Mouse (Mus musculus): ENCODE data around the gene Taf4. TPM values are rescaled to one million over a fixed set of nuclear protein-coding genes. Genes with fewer than 3 reads are reported as not detected.

Gene Taf4
- total RNA-seq, 2 experiments from 2014 or later: 24.5 to 27.9 TPM

DNA sequence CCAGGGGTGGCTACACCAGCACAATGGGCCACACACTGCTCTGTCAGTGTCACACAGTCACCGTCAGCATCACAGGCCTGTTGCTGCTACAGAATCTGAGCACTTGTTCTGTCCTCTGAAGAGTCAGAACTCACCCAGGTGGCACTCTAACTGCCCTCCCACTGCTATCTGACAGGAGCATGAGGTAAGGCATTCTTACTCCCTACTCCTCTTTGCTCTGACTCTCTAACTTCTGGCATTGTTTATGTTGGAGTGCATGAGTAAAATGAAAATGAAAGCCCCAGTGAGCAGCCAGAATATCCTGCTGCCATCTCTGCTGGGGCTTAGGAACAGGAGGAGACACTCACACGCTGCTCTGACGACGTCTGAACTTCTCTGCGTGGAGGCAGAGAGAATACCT lies 28.8 kb downstream of the Taf4 start:
- intact Hi-C loops (cut with DNase I): no loop called here
- DNase-seq: no peak

DNA sequence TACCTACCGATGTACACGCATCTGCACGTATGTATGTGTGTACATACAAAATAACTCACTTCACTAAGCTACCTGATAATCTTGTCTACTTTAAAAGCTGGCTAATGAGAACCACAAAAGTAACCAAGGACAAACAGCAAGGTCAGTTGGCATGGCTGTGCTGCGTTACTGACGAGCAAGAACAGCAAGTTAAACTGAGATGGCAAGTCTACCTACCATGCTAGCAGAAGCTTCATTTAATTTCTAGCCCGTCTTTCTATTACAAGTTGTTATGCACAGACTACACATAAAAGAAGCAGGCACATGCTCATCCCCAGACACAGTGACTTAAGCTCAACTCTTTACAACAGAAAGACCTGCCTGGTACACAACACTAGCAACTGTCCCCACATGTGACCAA lies 29.9 kb downstream of the Taf4 start:
- no peak for DNase-seq
- intact Hi-C loops (cut with DNase I): no loop called here

DNA sequence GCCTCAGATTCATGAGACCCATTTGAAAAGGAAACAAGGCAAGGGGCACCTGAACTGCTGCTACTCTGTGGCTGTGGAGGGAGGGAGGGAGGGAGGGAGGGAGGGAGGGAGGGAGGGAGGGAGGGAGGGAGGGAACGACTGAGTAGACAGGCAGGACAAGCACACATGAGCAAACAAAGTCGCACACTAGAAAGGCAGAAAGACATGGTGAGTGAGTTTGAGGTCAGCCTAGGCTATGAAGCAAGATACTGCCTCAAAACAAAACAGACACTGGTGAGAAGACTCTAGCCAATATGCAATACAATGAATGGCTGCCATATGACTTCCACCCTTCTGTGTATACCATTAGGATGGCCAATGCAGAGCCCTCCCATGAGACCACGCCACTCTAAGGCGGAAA lies 31.4 kb downstream of the Taf4 start:
- intact Hi-C loops (cut with DNase I): no loop called here
- DNase-seq: no peak

DNA sequence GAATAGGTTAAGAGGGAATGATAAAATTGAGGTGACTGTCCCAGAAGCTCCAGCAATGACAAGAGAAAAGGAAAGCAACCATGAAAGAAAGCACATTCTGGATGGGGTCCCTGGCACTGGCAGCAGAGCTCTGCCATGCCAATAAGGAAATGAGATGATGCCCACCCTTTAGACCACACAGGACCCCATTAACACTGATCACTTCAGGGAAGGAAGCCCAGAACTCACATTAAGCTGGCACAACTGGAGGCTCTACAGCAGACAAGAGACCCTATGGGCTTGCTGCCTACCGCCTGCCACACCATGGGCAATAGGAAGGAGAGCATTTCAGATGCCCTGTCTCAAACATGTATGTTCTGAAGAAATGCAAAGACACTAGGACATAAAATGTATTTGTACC lies 34.8 kb downstream of the Taf4 start:
- DNase-seq: peak; percentile 76
- intact Hi-C loops (cut with DNase I): no loop called here

DNA sequence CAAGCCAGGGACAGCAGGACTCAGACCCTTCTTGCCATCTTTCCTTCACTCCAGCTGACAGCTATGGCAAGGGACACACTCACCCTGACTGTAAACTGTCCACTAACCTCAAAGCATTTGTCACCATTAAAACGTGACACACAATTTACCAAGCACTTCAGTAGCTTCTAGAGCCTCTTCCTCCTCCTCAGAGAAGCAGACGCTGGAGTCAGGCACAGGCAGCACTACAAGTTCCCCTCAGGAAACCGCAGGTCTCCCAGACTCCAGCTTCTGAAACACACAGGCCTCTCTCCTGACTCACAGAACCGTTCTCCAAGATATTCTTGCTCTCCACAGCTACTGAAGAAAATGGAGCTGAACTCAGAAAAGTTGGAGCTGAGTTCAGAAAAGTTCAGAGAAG lies 39.4 kb downstream of the Taf4 start:
- intact Hi-C loops (cut with DNase I): no loop called here
- DNase-seq: no peak

DNA sequence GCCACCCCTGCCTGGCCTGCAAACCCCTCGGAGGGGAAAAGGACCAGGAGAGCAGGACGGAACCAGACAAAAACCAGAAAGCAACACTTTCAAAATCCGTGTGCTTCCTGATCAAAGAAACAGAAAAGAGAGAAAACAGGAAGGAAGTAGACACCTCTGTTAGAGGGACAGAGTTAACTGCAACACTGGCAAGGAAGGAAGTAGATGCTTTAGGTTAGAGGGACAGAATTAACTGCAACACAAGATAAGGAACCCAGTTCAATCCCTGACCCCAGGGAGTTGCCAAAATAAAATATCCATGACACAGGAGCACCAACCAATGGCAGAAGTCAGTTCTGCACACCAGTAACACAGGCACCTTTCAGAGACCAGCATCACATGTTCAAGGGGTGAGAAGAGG lies 42.3 kb downstream of the Taf4 start:
- DNase-seq: no peak
- intact Hi-C loops (cut with DNase I): no loop called here

DNA sequence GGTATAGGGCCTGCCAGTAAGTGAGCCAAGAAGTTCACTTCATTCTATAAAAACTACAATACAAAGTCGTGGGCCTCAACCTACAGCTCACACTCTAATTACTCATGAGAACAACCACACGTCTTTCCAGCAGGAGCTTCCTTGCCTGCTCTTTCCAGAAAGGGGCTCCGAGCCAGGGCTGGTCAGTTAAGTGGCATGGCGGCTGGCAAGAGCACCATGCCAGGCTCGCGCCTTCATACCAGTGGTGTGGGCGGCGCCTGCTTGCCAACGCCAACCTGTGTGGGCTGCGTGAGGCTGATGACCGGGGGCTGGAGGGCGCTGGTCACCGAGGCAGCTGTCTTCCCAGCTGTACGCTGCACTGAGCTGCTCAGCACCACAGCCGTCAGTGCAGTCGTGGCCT lies 44.7 kb downstream of the Taf4 start:
- peak; percentile 56 for DNase-seq
- intact Hi-C loops (cut with DNase I): no loop called here

DNA sequence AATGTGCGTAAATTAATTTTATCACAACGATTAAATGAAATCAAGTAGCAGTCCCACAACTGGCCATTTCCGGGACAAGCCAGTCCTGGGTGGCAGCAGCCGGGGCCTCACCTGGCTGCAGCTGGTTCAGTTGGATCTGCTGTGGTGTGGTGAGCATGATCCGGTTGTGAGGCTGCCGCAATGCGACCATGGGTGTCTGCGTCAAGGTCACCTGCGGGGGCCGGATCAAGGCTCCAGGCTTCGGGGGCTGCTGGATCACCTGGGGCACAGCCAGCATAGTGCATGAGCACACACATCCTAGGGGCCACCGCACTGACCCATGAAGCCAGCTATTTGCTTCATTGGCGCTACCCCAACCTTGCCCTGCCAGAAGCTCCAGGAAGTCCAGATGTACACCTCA lies 47.3 kb downstream of the Taf4 start:
- DNase-seq: no peak
- intact Hi-C loops (cut with DNase I): no loop called here

DNA sequence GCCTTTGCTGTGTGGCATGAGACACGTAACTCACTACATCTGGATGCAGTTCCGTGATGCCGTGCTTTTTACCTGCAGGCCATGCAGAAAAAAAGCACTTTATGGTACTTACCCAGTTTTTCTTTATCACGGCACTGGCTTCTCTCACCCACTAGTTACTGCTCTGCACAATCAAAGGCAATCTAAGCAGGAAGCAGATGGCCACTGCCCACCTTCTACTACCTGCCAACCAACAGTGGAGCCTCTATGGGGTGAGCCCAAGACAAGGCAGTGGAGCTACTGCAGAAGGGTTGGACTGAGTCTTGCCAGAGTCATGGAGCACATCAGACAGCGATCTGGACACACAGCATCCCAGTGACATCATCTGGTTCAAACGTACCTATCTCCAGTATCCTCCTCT lies 52.4 kb downstream of the Taf4 start:
- intact Hi-C loops (cut with DNase I): no loop called here
- no peak for DNase-seq

DNA sequence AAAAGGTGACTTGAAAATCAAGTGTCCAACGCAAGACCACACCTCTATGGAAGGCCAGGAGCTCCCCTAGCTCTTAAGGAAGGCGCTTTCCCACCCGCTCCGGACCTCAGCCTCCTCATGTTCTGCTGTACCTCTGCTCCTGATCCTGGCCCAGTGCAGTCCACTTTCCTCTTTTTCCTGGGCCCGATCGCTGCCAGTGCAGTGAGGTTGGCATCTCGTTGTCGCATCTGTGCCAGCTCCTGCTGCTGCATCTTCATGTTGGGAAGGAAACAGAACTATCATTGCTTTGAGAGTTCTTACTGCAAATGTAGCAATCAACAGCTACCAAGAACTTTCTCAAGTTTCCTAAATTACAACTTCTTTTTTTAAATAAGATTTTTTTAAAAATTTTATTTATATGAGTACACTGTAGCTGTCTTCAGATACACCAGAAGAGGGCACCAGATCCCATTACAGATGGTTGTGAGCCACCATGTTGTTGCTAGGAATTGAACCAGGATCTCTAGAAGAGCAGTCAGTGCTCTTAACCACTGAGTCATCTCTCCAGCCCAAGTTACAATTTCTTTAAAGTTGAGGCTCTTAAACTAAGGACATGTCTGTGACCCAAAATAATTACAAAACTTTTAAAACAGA lies 55.3 kb downstream of the Taf4 start:
- intact Hi-C loops (cut with DNase I): no loop called here
- peak; percentile 59 for DNase-seq

DNA sequence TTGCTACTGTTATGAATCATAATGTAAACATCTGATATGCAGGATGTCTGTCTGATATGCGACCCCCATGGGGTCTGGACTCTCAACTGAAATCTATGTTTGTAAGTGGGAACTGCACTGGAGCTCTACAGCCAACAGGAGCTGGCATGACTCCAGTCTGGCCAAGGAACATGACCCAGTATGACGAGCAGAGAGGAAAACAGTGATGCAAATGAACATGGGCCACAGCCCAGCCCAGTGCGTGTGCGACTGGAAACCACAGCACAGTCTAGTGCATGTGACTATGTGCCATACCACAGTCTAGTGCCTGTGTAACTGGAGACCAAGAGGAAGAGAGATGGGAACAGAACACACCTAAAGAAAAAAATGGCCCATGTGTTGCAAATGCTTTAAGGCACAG lies 56.4 kb downstream of the Taf4 start:
- DNase-seq: no peak
- intact Hi-C loops (cut with DNase I): no loop called here

DNA sequence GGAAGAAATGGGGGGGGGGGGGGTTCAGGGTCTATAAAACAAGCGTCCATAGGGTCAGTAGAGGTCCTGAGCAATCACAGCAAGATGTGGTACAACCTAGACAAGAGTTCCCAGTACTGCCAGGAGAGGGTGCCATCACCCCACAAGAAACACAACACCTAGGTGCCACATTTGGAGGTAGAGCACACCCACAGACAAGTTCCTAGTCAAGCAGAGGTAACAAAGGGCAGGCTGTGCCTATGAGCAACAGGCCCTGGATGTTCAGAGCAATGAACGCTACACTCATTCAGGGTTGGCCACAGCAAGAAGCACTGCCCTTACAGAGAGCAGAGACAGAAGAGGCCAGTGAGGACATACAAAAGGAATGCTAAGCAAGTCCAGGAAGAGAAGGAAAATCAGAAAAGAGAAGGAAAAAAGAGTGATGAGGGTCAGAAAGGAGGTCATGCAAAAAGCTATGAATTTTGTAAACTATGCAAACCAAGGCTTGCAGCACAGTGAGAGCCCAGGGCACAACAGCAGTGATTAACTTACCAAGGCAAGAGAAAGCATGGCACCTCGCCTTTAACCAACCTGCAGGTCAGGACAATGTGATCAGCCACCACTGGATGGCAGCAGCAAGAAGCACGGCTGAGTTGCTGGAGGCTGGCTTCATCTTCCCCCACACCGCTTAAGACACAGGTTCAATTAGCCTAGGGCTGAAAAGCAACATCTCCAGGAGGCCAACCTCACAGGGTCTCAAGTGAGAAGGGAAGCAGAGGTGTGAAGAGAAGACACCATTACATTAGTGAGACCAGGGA lies 59.4 kb downstream of the Taf4 start:
- peak; percentile 73 for DNase-seq
- intact Hi-C loops (cut with DNase I): loop anchor here (5.0 kb wide), 3 partner anchors 55 to 125 kb away; partner anchors contain the start of genes Psma7 and Ss18l1

DNA sequence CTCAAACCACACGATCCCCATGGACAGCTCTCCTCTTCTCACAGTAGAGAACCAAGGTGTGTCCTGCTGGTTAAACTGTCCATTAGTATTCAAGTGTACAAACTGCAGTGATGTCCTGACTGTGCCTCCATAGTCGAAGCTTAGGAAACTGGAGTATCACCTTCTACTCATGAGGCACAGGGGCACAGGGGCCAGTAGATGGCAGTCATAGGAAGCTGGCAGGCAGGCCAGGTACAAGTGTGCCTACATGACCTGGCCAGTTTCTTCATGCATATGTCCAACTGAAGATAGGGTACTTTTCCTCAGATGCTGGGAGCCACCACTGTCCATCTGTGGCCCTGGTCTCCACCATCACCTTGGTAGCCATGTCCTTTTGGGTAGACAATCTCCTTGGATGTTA lies 62.2 kb downstream of the Taf4 start:
- intact Hi-C loops (cut with DNase I): no loop called here
- no peak for DNase-seq

DNA sequence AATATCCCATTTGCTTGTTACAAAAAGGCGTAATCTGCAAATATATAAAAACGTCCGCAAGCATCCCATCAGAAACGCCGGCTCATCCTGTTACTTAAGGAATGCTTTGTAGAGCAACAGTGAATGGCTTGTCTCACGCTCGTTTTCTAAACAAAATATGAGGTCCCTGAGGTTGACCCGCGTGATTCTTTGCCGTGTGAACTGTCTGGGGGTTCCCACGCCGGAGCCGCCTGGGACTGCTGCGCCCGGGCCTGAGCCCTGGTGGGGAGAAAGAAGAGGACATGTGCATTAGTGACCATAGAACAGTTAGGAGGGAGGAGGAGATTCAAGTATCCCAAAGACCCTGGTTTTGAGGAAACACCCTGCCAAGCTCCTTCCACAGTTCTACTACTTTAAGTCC lies 63.1 kb downstream of the Taf4 start:
- DNase-seq: no peak
- intact Hi-C loops (cut with DNase I): no loop called here

DNA sequence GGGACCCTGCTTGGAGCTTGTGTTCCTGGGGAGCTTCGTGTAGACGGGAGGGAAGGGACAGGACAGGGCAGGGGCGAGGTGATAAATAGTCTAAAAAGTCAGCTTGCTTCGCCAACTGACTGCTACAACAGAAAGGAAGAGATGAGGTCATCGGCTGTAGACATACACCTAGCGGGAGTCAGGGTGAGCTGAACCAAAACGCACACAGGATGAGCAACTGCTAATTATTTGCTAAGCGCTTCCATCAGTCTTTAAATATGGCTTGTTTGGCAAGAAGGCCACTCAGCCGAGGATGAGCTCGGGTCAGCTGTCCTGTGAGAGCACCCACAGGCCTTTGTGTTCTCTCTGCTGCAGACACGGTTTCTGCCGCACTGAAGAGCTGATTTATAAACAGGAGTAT lies 63.5 kb downstream of the Taf4 start:
- no peak for DNase-seq
- intact Hi-C loops (cut with DNase I): no loop called here

DNA sequence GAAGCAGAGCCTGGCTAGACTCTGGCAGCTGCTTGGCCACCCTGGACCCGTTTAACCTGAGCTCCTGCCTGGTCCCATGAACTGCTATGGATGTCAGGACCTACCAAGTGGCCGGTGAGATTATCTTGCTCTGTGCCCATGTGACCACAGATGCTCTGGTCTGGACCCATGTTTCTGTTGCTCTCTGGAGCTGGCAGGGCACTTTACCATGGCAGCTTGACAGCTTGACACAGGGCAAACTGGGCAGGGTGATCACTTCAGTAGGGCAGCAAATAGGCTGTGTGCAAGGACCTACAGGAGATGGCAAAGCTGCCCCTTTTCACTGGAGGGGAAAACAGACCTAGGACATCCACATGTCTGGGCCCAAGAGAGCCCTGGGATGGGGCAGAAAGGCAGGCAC lies 79.5 kb downstream of the Taf4 start:
- DNase-seq: no peak
- intact Hi-C loops (cut with DNase I): no loop called here

DNA sequence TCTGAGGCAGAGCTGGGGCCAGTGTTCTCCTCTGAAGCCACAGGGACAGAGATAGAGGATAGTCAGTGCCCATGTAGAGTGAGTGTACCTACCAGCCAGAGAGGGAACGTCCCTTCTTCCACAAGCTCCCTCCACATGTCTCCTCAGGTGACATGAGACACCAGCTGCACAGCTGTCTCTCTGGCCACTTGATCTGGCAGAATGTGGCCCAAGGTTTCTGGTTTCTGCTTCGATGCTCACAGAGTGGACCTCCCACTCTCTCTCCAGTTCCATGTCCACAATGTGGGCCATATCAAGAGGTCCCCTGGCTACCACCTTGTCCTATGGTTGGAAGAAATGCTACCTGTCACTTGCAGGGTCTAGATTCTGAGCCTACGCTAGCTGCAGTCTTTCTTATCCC lies 85.4 kb downstream of the Taf4 start:
- intact Hi-C loops (cut with DNase I): no loop called here
- no peak for DNase-seq

DNA sequence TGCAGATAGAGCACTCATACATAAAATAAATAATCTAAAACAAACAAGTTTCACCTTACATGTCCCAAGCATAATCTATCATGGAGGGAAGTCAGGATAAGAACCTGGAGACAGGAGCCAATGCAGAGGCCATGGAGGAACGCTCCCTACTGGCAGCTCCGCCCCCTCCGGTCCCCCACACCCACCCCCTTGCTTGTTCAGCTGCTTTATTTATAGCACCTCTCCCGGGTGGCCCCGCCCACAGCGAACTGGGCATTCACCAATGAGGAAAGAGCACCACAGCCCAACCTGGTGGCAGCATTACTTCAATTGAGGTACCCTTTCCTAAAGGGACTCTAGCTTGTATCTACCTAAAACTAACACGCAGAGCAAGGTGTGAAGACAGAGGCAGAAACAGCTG lies 91.9 kb downstream of the Taf4 start:
- intact Hi-C loops (cut with DNase I): no loop called here
- DNase-seq: no peak

DNA sequence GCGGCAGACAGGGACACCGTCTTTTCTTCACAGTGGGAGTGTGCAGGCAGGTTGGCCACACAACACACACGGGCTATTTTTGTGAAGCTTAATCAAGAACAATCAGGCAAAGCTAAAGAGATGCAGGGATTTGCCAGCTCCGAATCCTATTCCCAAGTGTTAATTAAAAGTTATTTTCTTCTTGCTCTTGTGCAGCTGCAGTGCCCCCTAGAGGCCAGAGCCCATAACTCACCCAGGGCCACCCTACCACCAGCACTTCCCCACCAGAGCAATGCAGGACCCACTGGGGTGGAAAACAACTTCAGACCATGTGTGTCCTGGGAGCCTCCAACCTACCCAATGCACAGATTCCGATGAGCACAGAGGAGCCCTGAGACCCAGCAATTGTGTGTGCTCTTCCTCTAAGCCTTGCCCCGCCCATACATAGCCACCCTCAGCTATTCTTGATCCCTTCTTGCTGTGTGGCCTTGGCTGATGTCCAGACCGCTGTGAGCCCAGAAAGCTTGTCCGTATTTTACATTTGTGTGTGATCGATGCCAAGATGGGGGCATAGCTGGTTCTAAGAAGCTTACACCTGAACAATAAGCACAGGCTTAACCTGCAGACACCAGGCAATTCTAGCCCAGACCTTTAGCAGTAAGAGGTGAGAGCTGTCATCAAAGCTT lies 98.8 kb downstream of the Taf4 start:
- peak; percentile 66 for DNase-seq
- intact Hi-C loops (cut with DNase I): loop anchor here (5.0 to 10.0 kb wide), 2 partner anchors 433 to 1370 kb away; partner anchors contain the start of gene Cdh4

DNA sequence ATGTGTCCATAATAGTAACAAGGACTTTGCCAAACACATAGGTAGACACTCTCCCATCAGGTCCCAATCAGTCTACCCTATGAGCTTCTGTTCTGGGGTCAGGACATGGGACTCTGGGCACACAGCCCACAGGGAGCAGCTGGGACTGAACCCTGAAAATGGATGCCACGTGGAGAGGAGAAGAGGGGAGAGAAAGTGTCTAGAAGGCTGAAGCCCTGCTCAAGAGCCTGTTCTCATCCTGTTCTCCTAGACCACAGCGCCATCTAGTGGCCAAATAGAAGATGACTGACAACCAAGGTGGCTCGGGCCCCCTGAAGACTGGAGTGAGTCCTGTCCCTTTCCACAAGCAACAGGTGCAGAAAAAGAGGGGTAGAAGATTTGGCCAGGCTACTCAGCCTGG lies 101.3 kb downstream of the Taf4 start:
- DNase-seq: peak; percentile 78
- intact Hi-C loops (cut with DNase I): loop anchor here (5.0 to 10.0 kb wide), 2 partner anchors 430 to 1368 kb away; partner anchors contain the start of gene Cdh4

DNA sequence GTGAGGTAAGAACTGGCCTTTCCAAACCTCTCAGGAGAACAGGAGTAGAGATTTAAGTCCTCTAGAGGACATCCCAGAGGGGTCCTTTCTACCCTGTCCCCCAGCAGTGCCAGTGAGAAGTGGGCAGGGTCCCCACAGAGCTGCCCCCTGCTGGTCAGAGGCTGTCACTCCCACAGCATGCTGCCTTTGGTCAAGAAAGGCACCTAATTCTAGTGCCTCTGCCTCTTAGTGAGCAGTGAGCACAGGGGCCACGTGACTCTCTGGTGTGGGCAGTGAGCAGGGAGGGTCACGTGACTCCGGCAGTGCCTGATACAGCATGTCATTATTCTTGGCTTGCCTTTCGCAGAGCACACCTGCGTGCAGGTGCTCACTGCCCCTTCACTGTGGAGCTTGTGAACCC lies 103.1 kb downstream of the Taf4 start:
- no peak for DNase-seq

DNA sequence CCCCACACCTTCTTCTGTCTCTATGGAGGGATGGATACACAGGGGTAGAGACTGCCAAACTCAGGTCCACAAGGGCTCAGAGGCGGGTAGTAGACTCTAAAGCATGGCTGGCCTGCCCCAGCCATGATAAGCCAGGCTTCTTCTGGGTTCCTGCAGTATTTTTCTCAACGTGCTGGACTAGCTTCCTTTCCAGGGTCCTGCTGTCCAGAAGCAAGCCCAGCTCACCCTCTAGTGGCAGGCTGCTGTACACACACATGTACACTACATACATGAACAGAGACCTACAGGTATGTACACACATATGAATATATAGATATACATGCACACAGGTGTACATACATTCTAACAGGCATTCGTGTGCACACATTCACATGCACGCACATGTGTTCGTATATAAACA lies 103.7 kb downstream of the Taf4 start:
- DNase-seq: peak; percentile 75
- intact Hi-C loops (cut with DNase I): loop anchor here (5.0 to 10.0 kb wide), 2 partner anchors 428 to 1245 kb away; partner anchors contain the start of gene Cdh4

More for the DNA sequence above, 103.1 kb downstream of the Taf4 start:
- intact Hi-C loops (cut with DNase I): loop anchor here (5.0 to 10.0 kb wide), 2 partner anchors 429 to 1246 kb away; partner anchors contain the start of gene Cdh4

All from left cerebral cortex, postnatal 4 days (tissue).